Mouse (Mus musculus) macrophage (primary cell): ENCODE results near the gene Lce3c. TPM values are rescaled to one million over a fixed set of nuclear protein-coding genes. Genes with fewer than 3 reads are reported as not detected.

ENCODE experiments used
- H3K27ac ChIP-seq: fragments of 350-480 bp; formaldehyde crosslinking; 2 replicates; pipeline ENCODE4 v1.9.0; 2021
- H3K36me3 ChIP-seq: fragments of 350-480 bp; formaldehyde crosslinking; 2 replicates; pipeline ENCODE4 v1.9.0; 2021; ENCODE audit errors: inconsistent target
- H3K4me3 ChIP-seq: fragments of 350-480 bp; formaldehyde crosslinking; 2 replicates; pipeline ENCODE4 v1.9.0; 2021; ENCODE audit errors: inconsistent target
- H3K79me2 ChIP-seq: fragments of 350-480 bp; formaldehyde crosslinking; 2 replicates; pipeline ENCODE4 v1.9.0; 2021; ENCODE audit errors: inconsistent target
- WGBS: methylation state at CpG from one replicate; pipeline ENCODE4 v1.1.7; 2026; ENCODE audit warnings: inconsistent platforms; ENCODE audit not compliant: missing documents; 5-methylcytosine and 5-hydroxymethylcytosine counted together
- polyA plus RNA-seq: library from polyadenylated mRNA; stranded (reverse); fragments of 250-400 nt; gene quantifications from 3 replicates; pipeline ENCODE4 v1.2.4, GENCODE M21; 2018; ENCODE audit warnings: inconsistent platforms
- total RNA-seq, 78 experiments: library from RNA; depleted of rRNA; stranded (reverse); fragments of 250-400 nt; gene quantifications; 1 replicate in 9 of 78; 2 replicates in 24 of 78; 3 replicates in 43 of 78; 4 replicates in 2 of 78; pipeline ENCODE4 v1.2.4; 2018; ENCODE audit warnings: inconsistent platforms in 56 of 78

Gene Lce3c
- total RNA-seq (2018; cell fraction: chromatin; rRNA removed) = not detected
- total RNA-seq (2018; cell fraction: cytosol; rRNA removed) = not detected
- not detected for total RNA-seq (2018; cell fraction: nucleus; rRNA removed)
- polyA plus RNA-seq = not detected in 3 replicates

GRCm38 (mm10) chr3:92944186-92944585 is at the start of gene Lce3c:
Lce3c (plus strand) TSS chr3:92944486.
- Histone ChIP-seq H3K4me3 (no peak within 1 kb of the TSS), H3K27ac (no peak within 1 kb of the TSS), H3K79me2 (no peaks in the 10 kb centered on the region), H3K36me3 (no peaks in the 10 kb centered on the region)
- WGBS = 83% methylated on average over 1 of the region's 1 CpGs

- H3K79me2 ChIP-seq = no peaks in the 10 kb centered on the region
- no peaks in the 10 kb centered on the region for H3K36me3 ChIP-seq
- no peak overlapping the region for H3K4me3 ChIP-seq
- H3K27ac ChIP-seq = no peak overlapping the region
- WGBS = 69% methylated on average over 1 of the region's 1 CpGs
Observed at GRCm38 (mm10) chr3:92894489-92894888, 49.8 kb upstream of the Lce3c start.

GRCm38 (mm10) chr3:92902992-92903391 is 41.3 kb upstream of the Lce3c start:
- Histone ChIP-seq H3K79me2 (no peaks in the 10 kb centered on the region), H3K4me3 (no peak overlapping the region), H3K36me3 (no peaks in the 10 kb centered on the region), H3K27ac (no peak overlapping the region)
- WGBS = 14% methylated on average over 3 of the region's 3 CpGs

GRCm38 (mm10) chr3:92903640-92904039 is 40.6 kb upstream of the Lce3c start:
- H3K4me3 ChIP-seq = no peak overlapping the region

GRCm38 (mm10) chr3:92905182-92905581 is 39.1 kb upstream of the Lce3c start:
- 51% methylated on average over 3 of the region's 3 CpGs for WGBS
- Histone ChIP-seq H3K36me3 (no peaks in the 10 kb centered on the region), H3K27ac (no peak overlapping the region), H3K79me2 (no peaks in the 10 kb centered on the region), H3K4me3 (no peak overlapping the region)

More at GRCm38 (mm10) chr3:92903640-92904039, 40.6 kb upstream of the Lce3c start:
- H3K27ac ChIP-seq = no peak overlapping the region
- WGBS = 32% methylated on average over 4 of the region's 4 CpGs
- H3K36me3 ChIP-seq = no peaks in the 10 kb centered on the region
- no peaks in the 10 kb centered on the region for H3K79me2 ChIP-seq

GRCm38 (mm10) chr3:92907571-92907970 is 36.7 kb upstream of the Lce3c start:
- Histone ChIP-seq H3K4me3 (no peak overlapping the region), H3K36me3 (no peaks in the 10 kb centered on the region), H3K27ac (no peak overlapping the region), H3K79me2 (no peaks in the 10 kb centered on the region)
- WGBS = 23% methylated on average over 4 of the region's 4 CpGs

GRCm38 (mm10) chr3:92920364-92920763 is 23.9 kb upstream of the Lce3c start:
- no peaks in the 10 kb centered on the region for H3K79me2 ChIP-seq
- no peak overlapping the region for H3K27ac ChIP-seq
- 57% methylated on average over 4 of the region's 4 CpGs for whole genome bisulfite sequencing
- no peak overlapping the region for H3K4me3 ChIP-seq
- no peaks in the 10 kb centered on the region for H3K36me3 ChIP-seq

GRCm38 (mm10) chr3:92926130-92926529 is 18.2 kb upstream of the Lce3c start, which contains the start of gene Lce3a:
Lce3a (minus strand) TSS chr3:92926230.
- no peak within 1 kb of the TSS for H3K27ac ChIP-seq
- WGBS = 58% methylated on average over 2 of the region's 2 CpGs
- H3K36me3 ChIP-seq = no peaks in the 10 kb centered on the region
- no peaks in the 10 kb centered on the region for H3K79me2 ChIP-seq
- H3K4me3 ChIP-seq = no peak within 1 kb of the TSS

GRCm38 (mm10) chr3:92932679-92933078 is 11.6 kb upstream of the Lce3c start, which contains the start of gene Lce3b:
Lce3b (plus strand) TSS chr3:92932979.
- WGBS = 65% methylated on average over 2 of the region's 2 CpGs
- no peaks in the 10 kb centered on the region for H3K79me2 ChIP-seq

GRCm38 (mm10) chr3:92957090-92957489 is 12.8 kb downstream of the Lce3c start, which contains the start of gene Lce3d:
Lce3d (plus strand) TSS chr3:92957390.
- no peak within 1 kb of the TSS for H3K4me3 ChIP-seq
- H3K36me3 ChIP-seq = no peaks in the 10 kb centered on the region
- no peaks in the 10 kb centered on the region for H3K79me2 ChIP-seq
- H3K27ac ChIP-seq = no peak within 1 kb of the TSS
- 81% methylated on average over 1 of the region's 1 CpGs for WGBS

More at GRCm38 (mm10) chr3:92932679-92933078, 11.6 kb upstream of the Lce3c start, which contains the start of gene Lce3b:
- H3K4me3 ChIP-seq = no peak within 1 kb of the TSS
- H3K36me3 ChIP-seq = no peaks in the 10 kb centered on the region
- no peak within 1 kb of the TSS for H3K27ac ChIP-seq

- H3K79me2 ChIP-seq = no peaks in the 10 kb centered on the region
- WGBS = 76% methylated on average over 2 of the region's 2 CpGs
- no peaks in the 10 kb centered on the region for H3K36me3 ChIP-seq
Observed at GRCm38 (mm10) chr3:92966761-92967160, 22.5 kb downstream of the Lce3c start, which contains the start of gene Lce3e. Lce3e (plus strand) TSS chr3:92967061.

GRCm38 (mm10) chr3:92978484-92978883 is 34.2 kb downstream of the Lce3c start:
- Histone ChIP-seq H3K79me2 (no peaks in the 10 kb centered on the region), H3K36me3 (no peaks in the 10 kb centered on the region), H3K4me3 (no peak overlapping the region), H3K27ac (no peak overlapping the region)
- WGBS = 74% methylated on average over 2 of the region's 2 CpGs

More at GRCm38 (mm10) chr3:92966761-92967160, 22.5 kb downstream of the Lce3c start, which contains the start of gene Lce3e:
- no peak within 1 kb of the TSS for H3K27ac ChIP-seq
- H3K4me3 ChIP-seq = no peak within 1 kb of the TSS

GRCm38 (mm10) chr3:92991926-92992325 is 47.6 kb downstream of the Lce3c start, which contains the start of gene Lce3f:
Lce3f (plus strand) TSS chr3:92992226.
- no peaks in the 10 kb centered on the region for H3K36me3 ChIP-seq
- no peak within 1 kb of the TSS for H3K27ac ChIP-seq
- H3K79me2 ChIP-seq = no peaks in the 10 kb centered on the region
- no peak within 1 kb of the TSS for H3K4me3 ChIP-seq
